Comparison of ENCODE assay signal across 15 mouse cellular contexts in the genomic region with DNA sequence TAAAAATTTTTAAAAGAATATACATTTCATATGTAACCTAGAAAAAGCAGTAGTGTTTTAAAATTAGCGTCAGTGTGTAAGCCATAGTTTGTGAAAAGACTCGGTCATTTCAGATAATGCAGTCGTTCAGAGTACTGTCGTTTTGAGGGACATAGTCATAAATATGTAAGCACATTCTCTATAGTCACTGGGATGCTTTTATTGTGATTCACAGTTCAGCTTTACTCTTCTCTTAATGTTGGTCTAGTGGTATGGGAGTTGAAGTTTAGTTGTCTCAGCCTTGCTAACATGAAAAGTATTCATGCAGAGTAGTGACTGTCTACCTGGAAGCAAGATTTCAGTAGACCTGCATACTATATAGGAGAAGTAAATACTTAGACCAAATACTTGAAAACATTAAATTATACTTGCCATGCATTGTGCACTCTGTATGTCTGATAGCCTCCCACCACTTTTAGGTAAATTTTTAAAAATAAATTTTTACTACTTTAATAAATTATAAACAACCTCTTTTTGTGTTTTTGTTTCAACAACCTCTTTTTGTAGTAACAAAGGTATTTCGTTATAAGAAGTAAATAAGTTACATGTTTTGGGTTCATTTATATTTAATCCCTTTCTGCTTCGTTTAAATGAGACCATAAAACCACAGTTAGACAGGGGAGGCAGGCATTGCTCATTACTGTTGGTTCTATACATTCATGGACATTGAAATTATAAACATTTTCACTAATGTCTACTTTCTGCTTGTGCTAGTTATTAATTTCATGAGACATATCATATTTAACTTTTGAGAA.
DNase-seq lines count a peak whose midpoint lies in the region; ATAC-seq lines count a peak whose summit lies in the region.
"Had no signal": no experiment of that assay in that cellular context is flagged by ENCODE, and none has a peak within 500 bp of the region (broad histone marks: within the 10 kb centered on the region; RNA-seq: fewer than 3 reads in every experiment).

No protein-coding gene starts in this region.

- DNase-seq in 3T3-L1 (ENCODE audit: low read depth, low spot score) (peak; percentile 55), MEL-GATA-1-ER (ENCODE audit: extremely low read depth, low read depth) (peak; percentile 36)
- DNase-seq in heart, adult 11 months = no peak
- no peak for DNase-seq in right cerebral cortex, adult 2 months (ENCODE audit: low spot score in 2 of 2)
- no peak for DNase-seq in cerebellum, postnatal 25 days
- DNase-seq: adrenal gland, postnatal 14 days; cerebellum, adult 18-20 months; gastrocnemius, postnatal 14 days; heart, postnatal 10 days; layer of hippocampus, postnatal 36 days; retina, postnatal 1 day had no signal

- peak; percentile 13; the same call in 1 of the 2 replicates for ATAC-seq in granulocyte monocyte progenitor cell, adult 5-6 weeks (replicated peaks; ENCODE audit: poor library complexity, severe bottlenecking)
- ATAC-seq in megakaryocyte progenitor cell, adult 5-6 weeks (replicated peaks; ENCODE audit: poor library complexity) = peak; percentile 47
- no peak for ATAC-seq in frontal cortex, adult (ENCODE audit: low TSS enrichment)
- ATAC-seq: hindbrain, postnatal 0 days had no signal

Comparison
In these comparisons a context has a peak if more than half of its experiments do, and no peak if none do; other contexts are left out.
1. DNase-seq: peak in 3T3-L1 (single experiment) and MEL-GATA-1-ER (single experiment); none in heart, adult 11 months (single experiment), right cerebral cortex, adult 2 months (0 of 2) and cerebellum, postnatal 25 days (0 of 2).